Comparison of ENCODE assay signal across 32 mouse cellular contexts in genomic region chr1:179813385-179813784, GRCm38 (mm10). TPM values are rescaled to one million over a fixed set of nuclear protein-coding genes. Genes with fewer than 3 reads are reported as not detected.
A peak's percentile ranks its signal among the peaks of the same experiment; 100 is the strongest.
DNase-seq lines count a peak whose midpoint lies in the region; ATAC-seq and TF ChIP-seq lines count a peak whose summit lies in the region.
"Had no signal": no experiment of that assay in that cellular context is flagged by ENCODE, and none has a peak within 500 bp of the region (broad histone marks: within the 10 kb centered on the region; RNA-seq: fewer than 3 reads in every experiment).

No protein-coding gene starts in this region.

- no peaks in the 10 kb centered on the region for H3K9me3 ChIP-seq in MEL (replicated peaks; ENCODE audit: insufficient read depth, low read length)
- no peaks in the 10 kb centered on the region for H3K9me3 ChIP-seq in liver, embryonic 14.5 days (ENCODE audit: control insufficient read depth, low read length)
- peaks cover 2% of the 10 kb centered on the region; the same call in 1 of the 2 replicates for H3K9me3 ChIP-seq in liver, postnatal 0 days (ENCODE audit: low read length)
- H3K9me3 ChIP-seq: embryonic facial prominence, embryonic 12.5 days; embryonic facial prominence, embryonic 15.5 days; forebrain, embryonic 12.5 days; forebrain, embryonic 15.5 days; hindbrain, embryonic 10.5 days; hindbrain, embryonic 13.5 days had no signal

- H3K4me3 ChIP-seq in MEL (ENCODE audit: control insufficient read depth in 1 of 2, insufficient read depth in 1 of 2, low read depth in 2 of 2, low read length in 2 of 2), result no peak overlapping the region
- H3K4me3 ChIP-seq in liver, embryonic 14.5 days (ENCODE audit: insufficient read depth in 1 of 2, low read depth in 2 of 2, low read length in 2 of 2), result no peak overlapping the region
- H3K4me3 ChIP-seq in liver, postnatal 0 days (ENCODE audit: low read depth, low read length), result no peak overlapping the region
- H3K4me3 ChIP-seq: embryonic facial prominence, embryonic 12.5 days; embryonic facial prominence, embryonic 15.5 days; erythroblast, embryonic 14.5 days; forebrain, embryonic 12.5 days; forebrain, embryonic 15.5 days; heart, embryonic 12.5 days; heart, embryonic 15.5 days; hindbrain, embryonic 10.5 days; hindbrain, embryonic 13.5 days had no signal

- H3K4me1 ChIP-seq in MEL (ENCODE audit: control insufficient read depth in 1 of 2, insufficient read depth in 2 of 2, low read length in 2 of 2), result peaks cover 5 to 15% of the 10 kb centered on the region in 2 experiments
- H3K4me1 ChIP-seq in liver, embryonic 14.5 days (replicated peaks; ENCODE audit: control insufficient read depth in 2 of 2, insufficient read depth in 2 of 2, low read length in 1 of 2), result peaks cover 12 to 18% of the 10 kb centered on the region in 2 experiments
- no peaks in the 10 kb centered on the region; the same call in 1 of the 2 replicates for H3K4me1 ChIP-seq in liver, postnatal 0 days (ENCODE audit: insufficient read depth)
- H3K4me1 ChIP-seq: embryonic facial prominence, embryonic 12.5 days; embryonic facial prominence, embryonic 15.5 days; forebrain, embryonic 12.5 days; forebrain, embryonic 15.5 days; heart, embryonic 12.5 days; heart, embryonic 15.5 days; hindbrain, embryonic 10.5 days; hindbrain, embryonic 13.5 days had no signal

- H3K4me2 ChIP-seq in liver, embryonic 14.5 days (ENCODE audit: low read depth), result no peak overlapping the region
- H3K4me2 ChIP-seq in liver, postnatal 0 days (ENCODE audit: low read depth, low read length), result no peak overlapping the region
- H3K4me2 ChIP-seq: embryonic facial prominence, embryonic 12.5 days; embryonic facial prominence, embryonic 15.5 days; forebrain, embryonic 12.5 days; forebrain, embryonic 15.5 days; heart, embryonic 12.5 days; heart, embryonic 15.5 days; hindbrain, embryonic 13.5 days had no signal

- H3K9ac ChIP-seq in MEL (ENCODE audit: control insufficient read depth, low read depth, low read length, poor library complexity, severe bottlenecking), result no peak overlapping the region
- no peak overlapping the region for H3K9ac ChIP-seq in liver, embryonic 14.5 days (replicated peaks)
- no peak overlapping the region for H3K9ac ChIP-seq in liver, postnatal 0 days (replicated peaks)
- H3K9ac ChIP-seq: embryonic facial prominence, embryonic 12.5 days; embryonic facial prominence, embryonic 15.5 days; forebrain, embryonic 12.5 days; forebrain, embryonic 15.5 days; heart, embryonic 12.5 days; heart, embryonic 15.5 days; hindbrain, embryonic 13.5 days had no signal

- no peak for TF ChIP-seq POLR2A in MEL (IDR thresholded peaks at IDR 0.05; ENCODE audit: control insufficient read depth in 1 of 2, insufficient read depth in 1 of 2, low read depth in 1 of 2, low read length in 2 of 2, poor library complexity in 1 of 2)

- TF ChIP-seq EP300 in MEL (IDR thresholded peaks at IDR 0.05; ENCODE audit: low read depth in 1 of 2, low read length in 2 of 2), result 0 out of 4 replicates have a peak, but pooled peaks of 1 of the 2 experiments have one; percentile 28
- peak; percentile 76 for TF ChIP-seq EP300 in liver, embryonic 14.5 days (IDR thresholded peaks at IDR 0.05; ENCODE audit: low read depth)
- TF ChIP-seq EP300 in liver, postnatal 0 days (IDR thresholded peaks at IDR 0.05; ENCODE audit: low read depth), result 0 out of 2 replicates have a peak, but pooled peaks have one; percentile 15

- no peak for TF ChIP-seq RAD21 in MEL (IDR thresholded peaks at IDR 0.05; ENCODE audit: low read depth, low read length)

- DNase-seq in MEL (ENCODE audit: low read depth, low spot score), result no peak
- DNase-seq in c-Kit-positive CD71-positive TER-119-positive erythroid progenitor cells, embryonic 14.5 days (ENCODE audit: low spot score), result peak; percentile 48
- peak in 1 of 3 experiments; percentile 62 for DNase-seq in liver, embryonic 14.5 days (ENCODE audit: low read depth in 3 of 3, low spot score in 3 of 3)
- DNase-seq in liver, postnatal 0 days, result no peak
- no peak for DNase-seq in right cerebral cortex, adult 18-20 months
- no peak for DNase-seq in right cerebral cortex, postnatal 36 days (ENCODE audit: low spot score in 2 of 2)
- no peak for DNase-seq in kidney, postnatal 14 days
- DNase-seq: adrenal gland, adult 8-10 months; adrenal gland, postnatal 25 days; cerebellum, adult 18-20 months; cerebellum, adult 9-10 months; cerebellum, postnatal 14 days; gastrocnemius, postnatal 25 days; heart, adult 18-20 months; heart, postnatal 10 days; heart, postnatal 36 days had no signal

- no peak overlapping the region for H3K27ac ChIP-seq in MEL (ENCODE audit: control insufficient read depth, low read depth, low read length)
- H3K27ac ChIP-seq in liver, embryonic 14.5 days, result no peak overlapping the region; the same call in 1 of the 2 replicates
- no peak overlapping the region for H3K27ac ChIP-seq in liver, postnatal 0 days (ENCODE audit: low read depth)
- H3K27ac ChIP-seq: embryonic facial prominence, embryonic 12.5 days; embryonic facial prominence, embryonic 15.5 days; forebrain, embryonic 12.5 days; forebrain, embryonic 15.5 days; heart, embryonic 15.5 days; hindbrain, embryonic 10.5 days; hindbrain, embryonic 13.5 days had no signal

- ATAC-seq in liver, embryonic 14.5 days (ENCODE audit: insufficient read depth), result peak; percentile 84
- peak; percentile 44; the same call in 1 of the 2 replicates for ATAC-seq in liver, postnatal 0 days
- no peak for ATAC-seq in erythroblast, adult 5-6 weeks (replicated peaks; ENCODE audit: low FRiP score, poor library complexity, severe bottlenecking)
- ATAC-seq: activated CD4-positive, CD25-positive, alpha-beta regulatory T cell, adult 4 months; CD4-positive, CD25-positive, alpha-beta regulatory T cell, adult 4 months; forebrain, embryonic 15.5 days had no signal

- H3K27me3 ChIP-seq in MEL (ENCODE audit: control insufficient read depth in 1 of 2, insufficient read depth in 2 of 2, low read length in 2 of 2), result peaks cover 0 to 2% of the 10 kb centered on the region in 2 experiments; a peak in 1 of 4 replicates
- no peaks in the 10 kb centered on the region for H3K27me3 ChIP-seq in liver, embryonic 14.5 days (ENCODE audit: control insufficient read depth, insufficient read depth, low read length)
- no peaks in the 10 kb centered on the region for H3K27me3 ChIP-seq in liver, postnatal 0 days (ENCODE audit: insufficient read depth, low read length)
- H3K27me3 ChIP-seq: embryonic facial prominence, embryonic 12.5 days; embryonic facial prominence, embryonic 15.5 days; forebrain, embryonic 12.5 days; forebrain, embryonic 15.5 days; heart, embryonic 12.5 days; heart, embryonic 15.5 days; hindbrain, embryonic 13.5 days had no signal

- peaks cover 0 to 13% of the 10 kb centered on the region in 2 experiments; a peak in 2 of 4 replicates for H3K36me3 ChIP-seq in MEL (ENCODE audit: control insufficient read depth in 1 of 2, insufficient read depth in 2 of 2, low read length in 2 of 2)
- H3K36me3 ChIP-seq in liver, embryonic 14.5 days (replicated peaks; ENCODE audit: control insufficient read depth, insufficient read depth, low read depth), result no peaks in the 10 kb centered on the region
- no peaks in the 10 kb centered on the region for H3K36me3 ChIP-seq in liver, postnatal 0 days (replicated peaks; ENCODE audit: insufficient read depth, low read length)
- H3K36me3 ChIP-seq: embryonic facial prominence, embryonic 12.5 days; embryonic facial prominence, embryonic 15.5 days; forebrain, embryonic 12.5 days; forebrain, embryonic 15.5 days; heart, embryonic 12.5 days; heart, embryonic 15.5 days; hindbrain, embryonic 10.5 days; hindbrain, embryonic 13.5 days had no signal

- WGBS in liver, embryonic 14.5 days (ENCODE audit: insufficient replicate concordance), result 4% methylated on average over 2 of the region's 2 CpGs
- 39% methylated on average over 2 of the region's 2 CpGs for WGBS in liver, postnatal 0 days (ENCODE audit: insufficient replicate concordance)

- no peaks in the 10 kb centered on the region for H3K79me2 ChIP-seq in MEL (ENCODE audit: control insufficient read depth, insufficient read depth, low read length, poor library complexity)

- no peak for TF ChIP-seq CTCF in MEL (IDR thresholded peaks at IDR 0.05 in 2 of 3, conservative IDR thresholded peaks at IDR 0.05 in 1 of 3; ENCODE audit: control insufficient read depth in 1 of 3, insufficient read depth in 1 of 3, low read depth in 2 of 3, low read length in 3 of 3, poor library complexity in 1 of 3, severe bottlenecking in 1 of 3)
- TF ChIP-seq CTCF in liver, embryonic 14.5 days (IDR thresholded peaks at IDR 0.05; ENCODE audit: low read depth), result no peak
- TF ChIP-seq CTCF in liver, postnatal 0 days (IDR thresholded peaks at IDR 0.05; ENCODE audit: low read depth), result no peak

TF ChIP-seq in MEL, 35 proteins besides CTCF, POLR2A, EP300 and RAD21 (continues in another document):
- TF ChIP-seq MYC (IDR thresholded peaks at IDR 0.05; ENCODE audit: low read depth, low read length) (no peak), TAL1 (IDR thresholded peaks at IDR 0.05; ENCODE audit: low read length) (peak; percentile 32; the same call in 1 of the 2 replicates), NRF1 (IDR thresholded peaks at IDR 0.05; ENCODE audit: insufficient read depth, low read depth, low read length, poor library complexity, severe bottlenecking) (no peak), KAT2A (conservative IDR thresholded peaks at IDR 0.05; ENCODE audit: low read depth, low read length) (no peak), MXI1 (IDR thresholded peaks at IDR 0.05; ENCODE audit: low read depth, low read length) (no peak), POLR2AphosphoS2 (IDR thresholded peaks at IDR 0.05; ENCODE audit: low read length) (no peak)

RNA-seq across cellular contexts. Expression of gene Ahctf1, which starts 9.9 kb away (rescaled TPM):
- 56.7 and 56.9 TPM in 2 replicates for total RNA-seq in MEL (2012; rRNA removed)
- 100 to 1,000 TPM in 1 of 2 experiments, 10 to 100 TPM in 1; 70.8 to 489 TPM for polyA plus RNA-seq in MEL (2012; ENCODE audit: insufficient read depth in 1 of 2, insufficient read length in 2 of 2, low read depth in 1 of 2, low replicate concordance in 2 of 2, missing spikeins in 1 of 2)
- polyA plus RNA-seq in liver, embryonic 14.5 days (2012; rRNA removed), result 19.1 and 25.5 TPM in 2 replicates
- polyA plus RNA-seq in liver, embryonic 14.5 days (2014; fragmentation: Nextera tagmentation; extraction: Ambion mirVana), result 19.2 and 26.5 TPM in 2 replicates
- 8.1 and 9.2 TPM in 2 replicates for polyA plus RNA-seq in liver, postnatal 0 days (2015; fragmentation: Nextera tagmentation; extraction: Ambion mirVana)
- 51.4 and 69.0 TPM in 2 replicates for total RNA-seq in erythroblast, adult 5-6 weeks (2015; ENCODE audit: low replicate concordance)
- 53.7 and 67.2 TPM in 2 replicates for total RNA-seq in erythroblast, adult 5-6 weeks (2017; ENCODE audit: low replicate concordance)

RNA-seq across cellular contexts. Expression of gene Gm10518, which starts 10.2 kb away (rescaled TPM):
- total RNA-seq in MEL (2012; rRNA removed), result 4.2 and 5.2 TPM in 2 replicates
- polyA plus RNA-seq in MEL (2012; ENCODE audit: insufficient read depth in 1 of 2, insufficient read length in 2 of 2, low read depth in 1 of 2, low replicate concordance in 2 of 2, missing spikeins in 1 of 2), result under 1 TPM in 1 of 2 experiments, not detected in 1; 0.42 TPM
- polyA plus RNA-seq in liver, embryonic 14.5 days (2012; rRNA removed), result not detected in 2 replicates
- polyA plus RNA-seq in liver, embryonic 14.5 days (2014; fragmentation: Nextera tagmentation; extraction: Ambion mirVana), result 0.29 and 0.37 TPM in 2 replicates
- polyA plus RNA-seq in liver, postnatal 0 days (2015; fragmentation: Nextera tagmentation; extraction: Ambion mirVana), result 0.09 TPM in 1 of 2 replicates, not detected in the other
- total RNA-seq in erythroblast, adult 5-6 weeks (2015; ENCODE audit: low replicate concordance), result not detected in 2 replicates
- not detected in 2 replicates for total RNA-seq in erythroblast, adult 5-6 weeks (2017; ENCODE audit: low replicate concordance)
- total RNA-seq: adrenal gland, adult 8-10 months; adrenal gland, postnatal 25 days; common myeloid progenitor, adult 5-6 weeks; gastrocnemius, adult 8-10 months; gastrocnemius, postnatal 25 days; heart, adult 18-20 months; heart, postnatal 10 days; heart, postnatal 36 days had no signal
- polyA plus RNA-seq: activated CD4-positive, CD25-positive, alpha-beta regulatory T cell, adult 4 months; brain, embryonic 14.5 days; CD4-positive, CD25-positive, alpha-beta regulatory T cell, adult 4 months; embryonic facial prominence, embryonic 12.5 days; erythroblast, embryonic 14.5 days; forebrain, embryonic 15.5 days; gonadal fat pad, adult 2 months; heart, embryonic 12.5 days; heart, embryonic 15.5 days; hindbrain, embryonic 13.5 days had no signal
